Mouse (Mus musculus): ENCODE results near the gene Sec11a.

DNA sequence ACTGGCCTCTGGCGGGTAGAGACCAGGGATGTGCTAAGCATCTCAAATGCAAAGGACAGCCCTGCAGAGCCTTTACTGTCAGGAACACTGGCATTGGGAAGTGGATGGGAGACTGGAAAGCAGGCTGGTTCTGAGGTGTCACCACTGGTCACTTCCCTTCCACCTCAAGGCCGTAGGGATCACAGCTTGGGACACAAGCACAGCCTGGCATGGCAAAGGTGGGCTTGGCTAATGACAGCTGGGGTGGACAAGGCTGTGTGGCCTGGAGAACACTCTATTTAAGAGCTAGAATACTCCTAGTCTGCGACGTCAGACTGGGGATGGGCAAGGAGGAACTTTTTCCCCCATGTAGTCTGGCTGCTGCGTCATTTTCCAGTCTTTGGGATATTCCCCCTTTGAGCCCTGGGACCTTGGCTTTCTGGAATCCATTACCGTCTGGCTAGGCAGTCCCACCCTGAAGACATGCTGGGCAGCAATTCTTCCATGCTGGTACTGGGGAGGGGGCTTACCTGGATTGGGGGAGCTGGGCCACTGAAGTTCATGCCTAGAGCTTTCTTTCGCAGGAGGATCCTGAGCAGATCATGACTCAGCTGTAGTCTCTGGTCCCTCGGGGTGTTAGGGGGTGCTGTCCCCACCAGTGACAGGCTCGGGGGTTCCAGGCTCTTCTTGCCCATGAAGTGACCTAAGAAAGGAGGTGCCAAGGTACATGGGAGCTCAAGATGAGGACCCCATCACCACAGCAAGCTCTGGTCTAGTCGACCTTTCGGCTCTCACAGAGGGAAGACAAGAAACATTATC is 43.8 kb downstream of the Sec11a start:
- no peak for TF ChIP-seq CTCF (IDR thresholded peaks at IDR 0.05; ENCODE audit: low read depth)
- no peak for TF ChIP-seq EP300 (IDR thresholded peaks at IDR 0.05; ENCODE audit: low read depth)
